Mouse (Mus musculus): ENCODE measurements at regions not wholly inside any gene's neighbourhood (a gene's known extent, or its start where the extent isn't known, plus 50 kb on each side); places are given as distances from the start of the nearest gene placed in this dataset.

DNA sequence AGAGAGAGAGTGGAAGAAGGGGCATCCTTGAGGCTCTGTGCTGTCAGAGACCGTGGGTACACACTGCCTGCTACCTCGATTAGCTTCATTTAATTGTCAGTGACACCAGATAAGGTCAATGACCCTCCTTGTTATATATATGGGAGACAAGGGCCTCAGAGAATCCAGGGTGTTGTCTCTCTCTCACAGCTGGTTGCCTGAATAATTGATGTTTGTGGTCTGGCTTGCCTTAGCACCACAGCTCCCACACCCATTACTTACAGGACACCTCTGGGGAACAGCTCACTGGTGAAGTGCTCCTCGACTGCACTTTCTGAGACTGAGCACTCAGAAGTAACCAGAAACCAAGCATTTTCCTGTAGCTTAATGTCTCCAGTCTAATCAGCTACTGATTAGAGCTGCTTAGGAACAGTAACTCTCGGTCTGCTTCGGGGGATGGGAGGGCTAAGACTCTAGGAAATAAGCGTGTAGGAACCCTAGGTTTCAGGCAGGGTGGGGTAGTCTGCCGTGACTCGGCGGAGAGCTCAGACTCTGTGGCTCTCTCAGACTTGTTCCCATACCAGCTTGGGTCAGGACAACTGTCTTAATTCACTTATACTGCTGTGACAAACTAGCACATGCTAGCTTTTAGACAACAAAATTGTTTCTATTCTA, 259.6 kb downstream of the Gadd45g start:
- no peak for TF ChIP-seq POLR2A (IDR thresholded peaks at IDR 0.05; ENCODE audit: borderline replicate concordance, insufficient read depth, low read length)
- no peak for TF ChIP-seq CTCF (IDR thresholded peaks at IDR 0.05; ENCODE audit: borderline replicate concordance, insufficient read depth, low read depth, low read length)
